Mouse (Mus musculus) adipose tissue, adult 10 weeks (tissue): Measurements from ENCODE around the gene B3gat2. TPM values are rescaled to one million over a fixed set of nuclear protein-coding genes. Genes with fewer than 3 reads are reported as not detected.

Source experiments
- polyA plus RNA-seq: library from polyadenylated mRNA; stranded (reverse); fragments of 350-450 nt; fragmentation: Illumina TruSeq; extraction: RNeasy Lipid Tissue Mini Kit (QIAGEN cat#74804); gene quantifications from one replicate; pipeline ENCODE4 v1.2.3, GENCODE M21; 2014; ENCODE audit warnings: low read depth, low replicate concordance

B3gat2 gene
- polyA plus RNA-seq: not detected

GRCm38 (mm10) chr1:23761502-23762135 lies at the start of gene B3gat2:
Gene B3gat2 (plus strand): TSS chr1:23761753.

Other genes starting within 250 kb of the B3gat2 start
- gene Smap1, start 160.6 kb downstream of the B3gat2 start, polyA plus RNA-seq: 43.9 TPM
- 36.1 TPM for gene Sdhaf4, start 243.9 kb downstream of the B3gat2 start, polyA plus RNA-seq